Mouse (Mus musculus): ENCODE measurements around the gene Hoxc4. TPM values are rescaled to one million over a fixed set of nuclear protein-coding genes. Genes with fewer than 3 reads are reported as not detected.

Hoxc4 gene
- total RNA-seq, 2 experiments from 2014 or later: not detected

- no peak for DNase-seq (ENCODE audit: extremely low spot score in 1 of 2, low spot score in 2 of 2)
- intact Hi-C loops (cut with DNase I): loop anchor here (10.0 kb wide), 1 partner anchor 330 kb away; the partner anchor contains the start of gene Gpr84
These were observed 33.8 kb upstream of the Hoxc4 start for GRCm38 (mm10) chr15:102984925-102985324.

DNA sequence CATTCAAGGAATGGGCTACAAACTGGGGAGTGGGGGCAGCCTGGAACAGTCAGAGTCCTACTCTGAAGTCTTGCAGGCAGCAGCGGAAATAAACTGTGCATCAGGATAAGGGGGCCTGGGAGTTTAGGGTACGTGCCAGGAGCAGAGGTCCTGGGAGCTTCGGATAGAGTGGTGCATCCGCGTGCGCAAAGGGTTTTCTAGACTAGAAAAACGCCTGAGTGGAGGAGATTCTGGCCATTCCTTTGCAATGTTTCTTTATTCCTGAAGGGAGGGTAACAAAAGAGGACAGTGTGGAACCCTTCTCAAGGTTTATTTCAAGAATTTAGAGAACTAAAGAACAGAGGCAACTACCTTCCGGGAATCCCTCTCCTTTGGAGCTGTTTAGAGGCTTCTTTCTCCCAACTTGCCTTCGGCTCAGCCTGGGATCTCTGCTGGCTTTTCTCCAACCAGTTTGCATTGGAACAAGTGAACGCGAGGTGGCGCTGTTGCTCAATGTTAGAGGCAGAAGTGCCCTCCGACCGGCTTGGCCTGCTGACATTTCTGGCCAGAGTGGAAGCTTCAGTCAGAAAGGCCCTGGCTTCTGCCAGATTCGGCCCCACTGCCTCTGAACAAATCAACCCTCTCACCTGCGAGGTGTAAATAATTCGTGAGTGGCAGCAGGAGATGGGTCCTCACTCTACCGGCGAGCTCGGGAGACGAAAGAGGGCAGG, 31.5 kb upstream of the Hoxc4 start:
- peak; percentile 79 to 88 for DNase-seq (ENCODE audit: extremely low spot score in 1 of 2, low spot score in 2 of 2)
- intact Hi-C loops (cut with DNase I): loop anchor here (2.0 to 10.0 kb wide), 2 partner anchors 190 to 328 kb away; partner anchors contain the start of gene Gpr84

DNA sequence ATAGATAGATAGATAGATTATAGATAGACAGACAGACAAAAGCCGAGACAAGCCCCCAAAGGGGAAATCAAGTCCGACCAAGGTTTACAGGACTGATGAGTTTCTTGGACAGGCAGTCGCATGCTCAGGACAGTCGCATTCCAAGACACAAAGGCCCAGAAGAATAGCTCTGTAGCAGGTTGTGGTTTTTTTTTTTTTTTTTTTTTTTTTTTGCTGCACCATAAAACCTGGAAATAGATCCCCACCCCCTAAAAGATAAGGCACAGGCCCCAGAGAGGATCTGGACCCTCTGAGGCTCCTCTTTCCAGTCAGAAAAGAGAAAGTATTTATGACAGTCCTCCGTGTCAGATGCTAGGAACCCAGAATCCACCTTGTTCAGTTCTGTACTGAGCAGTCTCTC, 30.7 kb upstream of the Hoxc4 start:
- intact Hi-C loops (cut with DNase I): loop anchor here (10.0 kb wide), 1 partner anchor 327 kb away; the partner anchor contains the start of gene Gpr84
- DNase-seq (ENCODE audit: extremely low spot score in 1 of 2, low spot score in 2 of 2): no peak

- intact Hi-C loops (cut with DNase I): no loop called here
These were observed 28.0 kb upstream of the Hoxc4 start, which contains the start of gene Hoxc8 for GRCm38 (mm10) chr15:102990461-102991397. TSS of gene Hoxc8 (plus strand) at chr15:102990607.

DNA sequence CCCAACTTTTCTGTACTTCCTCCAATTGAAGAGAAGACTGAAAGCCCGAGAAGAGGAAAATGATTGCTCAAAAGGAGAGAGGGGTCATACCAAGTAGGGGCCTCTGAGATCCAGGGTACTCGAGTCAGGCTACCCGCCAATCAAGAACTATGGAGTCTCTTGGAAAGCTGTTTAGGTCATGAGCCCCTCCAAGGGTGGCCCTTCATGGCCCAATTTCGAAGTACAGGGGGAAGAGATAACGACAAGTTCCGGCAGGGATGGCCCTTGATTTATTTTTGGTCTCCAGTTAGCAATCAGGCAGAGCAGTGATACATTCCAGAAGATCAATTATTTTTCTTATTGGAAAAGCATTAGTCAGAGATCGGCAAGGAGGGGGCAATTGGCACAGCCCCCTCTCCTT, 27.0 kb upstream of the Hoxc4 start:
- no peak for DNase-seq (ENCODE audit: extremely low spot score in 1 of 2, low spot score in 2 of 2)
- intact Hi-C loops (cut with DNase I): no loop called here

More at GRCm38 (mm10) chr15:102990461-102991397, 28.0 kb upstream of the Hoxc4 start, which contains the start of gene Hoxc8:
- DNase-seq (ENCODE audit: extremely low spot score in 1 of 2, low spot score in 2 of 2): no peak

DNA sequence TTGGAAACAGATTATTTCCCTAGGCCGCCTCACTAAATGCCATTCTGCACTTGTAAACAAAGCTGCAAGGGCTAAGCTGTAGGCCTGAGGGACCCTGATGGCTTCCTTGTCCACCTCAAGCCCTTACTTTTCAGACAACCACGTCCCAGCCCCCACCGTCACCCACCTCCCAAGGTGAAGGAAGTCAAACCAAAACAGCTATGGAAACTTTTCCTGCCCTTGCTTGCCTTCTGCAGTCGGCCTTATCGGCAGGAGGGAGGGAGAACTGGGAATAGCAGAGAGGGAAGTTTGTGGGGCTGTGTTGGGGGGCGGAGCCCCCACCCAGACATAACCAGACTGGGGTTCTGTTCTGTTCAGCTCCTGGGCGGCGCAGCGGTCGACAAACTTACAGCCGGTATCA, 26.5 kb upstream of the Hoxc4 start:
- DNase-seq (ENCODE audit: extremely low spot score in 1 of 2, low spot score in 2 of 2): no peak
- intact Hi-C loops (cut with DNase I): no loop called here

- no peak for DNase-seq (ENCODE audit: extremely low spot score in 1 of 2, low spot score in 2 of 2)
- intact Hi-C loops (cut with DNase I): no loop called here
These were observed 25.9 kb upstream of the Hoxc4 start for GRCm38 (mm10) chr15:102992863-102993262.

DNA sequence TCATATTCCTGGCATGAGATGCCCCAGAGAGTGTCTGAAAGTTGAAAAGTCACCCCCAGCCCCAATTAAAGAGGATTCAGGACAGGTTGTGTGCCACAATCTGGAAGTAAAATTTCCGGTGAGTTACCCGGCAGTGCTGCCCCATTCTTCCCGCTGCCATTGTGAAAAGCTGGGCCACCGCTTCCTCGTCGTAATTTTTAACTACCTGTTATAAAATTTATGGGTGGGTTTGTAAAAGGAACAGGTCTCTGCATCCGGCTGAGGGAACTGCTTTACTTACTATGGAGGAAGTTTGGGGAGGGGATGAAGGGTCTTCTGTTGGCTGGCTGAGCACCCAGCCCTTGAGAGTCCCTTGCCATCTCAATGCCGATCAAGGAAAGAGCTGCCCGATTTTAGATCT, 22.2 kb upstream of the Hoxc4 start:
- no peak for DNase-seq (ENCODE audit: extremely low spot score in 1 of 2, low spot score in 2 of 2)
- intact Hi-C loops (cut with DNase I): no loop called here

DNA sequence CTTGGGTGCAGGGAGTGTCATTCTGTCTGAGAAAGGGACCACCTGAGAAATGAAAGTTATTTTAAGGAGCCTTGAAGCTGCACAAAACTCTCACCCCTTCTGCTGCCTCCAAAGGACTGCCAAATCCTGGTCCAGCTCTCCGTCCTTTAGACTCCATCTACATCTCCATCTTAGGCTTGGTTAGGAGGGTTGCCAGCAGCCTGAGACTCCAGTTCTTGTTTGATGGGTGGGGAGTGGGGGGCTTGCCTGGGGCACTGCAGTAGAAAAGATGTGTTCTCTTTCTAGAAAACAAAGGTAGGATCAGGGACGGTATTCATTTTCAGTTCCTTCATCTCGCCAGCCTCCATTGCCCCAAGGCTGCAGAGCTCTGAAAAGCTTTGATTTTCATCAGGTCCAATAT, 21.3 kb upstream of the Hoxc4 start:
- intact Hi-C loops (cut with DNase I): no loop called here

GRCm38 (mm10) chr15:102997939-102998355, 20.8 kb upstream of the Hoxc4 start, which contains the start of gene Hoxc6:
TSS of gene Hoxc6 (plus strand) at chr15:102998257.
- DNase-seq (ENCODE audit: extremely low spot score in 1 of 2, low spot score in 2 of 2): no peak
- intact Hi-C loops (cut with DNase I): no loop called here

More for the DNA sequence above, 21.3 kb upstream of the Hoxc4 start:
- DNase-seq (ENCODE audit: extremely low spot score in 1 of 2, low spot score in 2 of 2): no peak

DNA sequence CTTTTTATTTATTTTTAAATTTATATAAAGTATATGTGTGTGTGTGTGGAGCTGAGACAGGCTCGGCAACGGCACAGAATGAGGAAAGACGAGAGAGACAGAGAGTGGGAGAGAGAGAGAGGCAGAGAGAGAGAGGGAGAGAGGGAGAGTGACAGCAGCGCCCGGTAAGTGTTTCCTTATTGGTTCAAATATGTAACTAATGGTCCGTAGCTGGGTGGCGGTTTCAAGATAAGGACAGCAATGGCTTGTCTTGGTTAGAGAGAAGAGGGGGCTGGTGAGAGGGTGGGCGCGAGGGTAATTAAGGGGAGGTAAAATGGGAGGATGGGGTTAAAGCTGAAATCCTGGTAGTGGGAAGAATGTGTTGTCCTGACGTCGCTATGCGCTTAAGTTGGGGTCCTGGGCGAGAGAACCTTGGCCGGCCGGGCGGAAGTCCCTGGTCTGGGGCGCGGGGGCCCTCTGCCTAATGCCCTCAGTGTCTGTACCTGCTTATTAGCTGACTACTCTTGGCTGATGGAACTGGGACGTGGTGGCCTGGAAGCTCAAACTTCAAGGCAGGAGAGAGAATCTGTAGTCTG, 20.0 kb upstream of the Hoxc4 start:
- intact Hi-C loops (cut with DNase I): no loop called here
- DNase-seq (ENCODE audit: extremely low spot score in 1 of 2, low spot score in 2 of 2): no peak

DNA sequence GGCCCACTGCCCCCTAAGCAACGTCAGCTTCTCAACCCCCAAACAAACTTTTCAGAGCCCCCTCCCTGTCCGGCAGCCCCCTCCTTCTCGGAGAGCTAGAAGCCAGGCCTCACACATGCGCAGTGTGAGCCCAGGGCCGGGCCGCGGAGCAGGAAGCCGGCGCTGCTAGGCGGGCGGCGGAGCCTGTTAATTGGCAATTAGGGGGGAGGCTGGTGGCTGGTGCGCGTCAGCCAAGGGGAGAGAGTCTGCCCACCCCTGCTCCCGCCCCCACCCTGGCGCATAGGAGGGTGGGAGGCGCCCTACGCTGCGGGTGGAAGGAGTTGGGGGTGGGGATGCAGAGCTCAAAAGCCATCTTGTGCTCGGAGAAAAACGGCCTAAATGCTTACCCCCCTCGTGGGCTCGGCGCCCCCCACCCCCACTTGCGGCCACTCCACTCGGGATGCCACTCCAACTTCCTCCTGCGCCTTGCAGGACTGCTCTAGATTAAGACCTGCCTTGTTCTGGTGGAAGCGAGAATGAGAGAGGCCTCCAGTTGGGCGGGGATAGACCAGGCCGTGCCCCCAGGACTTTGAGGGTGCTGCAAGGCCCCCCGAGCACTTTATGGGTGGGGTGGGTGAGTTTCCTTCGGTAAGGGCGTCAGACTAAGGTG, 19.4 kb upstream of the Hoxc4 start:
- intact Hi-C loops (cut with DNase I): no loop called here
- DNase-seq (ENCODE audit: extremely low spot score in 1 of 2, low spot score in 2 of 2): peak in 1 of 2 experiments; percentile 56

- intact Hi-C loops (cut with DNase I): no loop called here
These were observed 18.8 kb upstream of the Hoxc4 start for GRCm38 (mm10) chr15:102999955-103000354.

DNA sequence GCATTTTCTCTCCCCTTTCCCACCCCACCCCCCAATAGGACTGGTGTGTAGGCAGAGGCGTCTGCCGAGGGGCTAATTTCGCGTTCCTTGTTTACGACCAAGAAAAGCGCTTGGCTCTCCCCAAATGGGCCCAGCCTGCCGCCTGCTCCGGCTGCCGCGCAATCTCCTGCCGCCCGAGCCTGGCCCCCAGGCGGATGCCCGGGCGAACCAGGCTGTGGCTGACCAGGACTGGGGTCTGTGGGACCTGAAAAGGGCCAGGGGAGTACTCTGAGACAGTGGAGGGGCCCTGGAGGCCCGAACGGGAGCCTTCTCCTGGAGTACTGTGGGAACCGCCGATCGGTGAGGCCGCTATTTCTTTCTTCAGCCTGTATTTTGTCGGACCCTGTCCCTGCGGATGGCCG, 18.2 kb upstream of the Hoxc4 start:
- no peak for DNase-seq (ENCODE audit: extremely low spot score in 1 of 2, low spot score in 2 of 2)
- intact Hi-C loops (cut with DNase I): no loop called here

More at GRCm38 (mm10) chr15:102999955-103000354, 18.8 kb upstream of the Hoxc4 start:
- no peak for DNase-seq (ENCODE audit: extremely low spot score in 1 of 2, low spot score in 2 of 2)

DNA sequence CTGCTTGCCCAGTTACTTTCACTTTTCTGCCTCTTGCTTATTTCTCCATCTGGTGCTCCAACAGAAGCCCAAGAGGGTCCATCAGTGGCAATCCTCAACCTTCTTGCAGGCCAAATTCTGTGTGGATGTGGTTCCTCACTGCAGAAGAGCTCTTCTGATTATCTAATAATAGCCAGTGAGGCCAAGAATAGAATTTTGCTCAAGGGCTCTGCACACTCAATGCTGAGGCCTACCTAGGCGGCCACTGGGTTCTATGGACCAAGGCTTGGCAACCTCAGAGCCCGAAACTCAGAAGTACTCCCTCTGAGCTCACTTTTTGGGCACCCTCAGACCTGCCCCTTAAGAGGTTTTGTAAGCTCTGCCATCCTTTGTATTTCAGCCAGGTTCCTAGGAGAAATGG, 17.4 kb upstream of the Hoxc4 start:
- no peak for DNase-seq (ENCODE audit: extremely low spot score in 1 of 2, low spot score in 2 of 2)
- intact Hi-C loops (cut with DNase I): no loop called here

DNA sequence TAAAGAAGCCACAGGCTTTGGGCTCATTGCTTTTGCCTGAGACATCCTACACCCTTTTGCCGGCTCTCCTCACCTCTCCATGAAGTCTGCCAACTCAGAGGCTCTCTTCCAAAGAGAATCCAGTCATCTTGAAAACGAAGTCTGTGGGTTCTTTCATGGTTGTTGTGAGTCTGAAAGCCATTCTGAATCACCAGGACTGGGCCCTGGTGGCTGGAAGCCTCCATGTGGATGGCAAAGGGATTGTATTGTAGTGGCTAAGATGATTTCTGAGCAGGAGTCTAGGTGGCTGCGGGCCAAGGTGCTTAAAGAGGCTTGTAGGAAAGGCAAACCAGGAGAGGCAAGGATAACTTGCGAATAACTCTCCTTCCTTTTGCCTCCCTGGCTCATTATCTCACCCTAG, 16.6 kb upstream of the Hoxc4 start:
- DNase-seq (ENCODE audit: extremely low spot score in 1 of 2, low spot score in 2 of 2): no peak
- intact Hi-C loops (cut with DNase I): no loop called here

DNA sequence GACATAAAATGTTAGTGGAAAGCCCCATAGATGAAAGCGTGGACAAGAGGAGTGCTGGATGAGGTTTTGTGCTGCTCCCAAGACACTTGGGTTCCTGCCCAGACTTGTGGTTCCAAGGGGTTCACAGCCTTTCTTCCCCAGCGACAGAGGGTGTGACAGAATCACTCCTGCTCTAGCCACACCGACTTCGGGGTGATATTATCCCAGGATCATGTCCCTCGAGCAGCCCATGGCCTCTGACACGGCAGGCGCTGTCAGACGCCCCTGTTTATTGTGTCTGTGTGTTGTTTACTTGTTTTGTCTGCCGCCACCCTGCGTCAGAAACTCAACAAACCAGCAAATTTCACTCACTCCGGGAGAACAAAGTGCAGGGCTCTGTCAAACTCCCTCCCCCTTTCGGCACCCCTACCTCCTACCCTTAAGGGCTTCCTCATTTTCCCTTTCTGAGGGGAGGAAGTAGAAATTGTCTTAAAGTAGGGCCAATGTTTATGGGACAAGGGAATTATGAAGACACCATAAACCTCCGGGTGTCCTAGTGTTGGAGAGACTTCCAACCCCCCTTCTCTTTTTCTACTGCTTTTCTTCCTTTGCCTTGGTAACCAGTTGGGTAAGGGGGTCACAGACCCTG, 15.8 kb upstream of the Hoxc4 start:
- intact Hi-C loops (cut with DNase I): no loop called here
- DNase-seq (ENCODE audit: extremely low spot score in 1 of 2, low spot score in 2 of 2): no peak

- DNase-seq (ENCODE audit: extremely low spot score in 1 of 2, low spot score in 2 of 2): no peak
- intact Hi-C loops (cut with DNase I): no loop called here
These were observed 13.4 kb upstream of the Hoxc4 start for GRCm38 (mm10) chr15:103005308-103005707.

All from left cerebral cortex, postnatal 10 days (tissue).